Mouse (Mus musculus): ENCODE data around the gene Fshr.

DNA sequence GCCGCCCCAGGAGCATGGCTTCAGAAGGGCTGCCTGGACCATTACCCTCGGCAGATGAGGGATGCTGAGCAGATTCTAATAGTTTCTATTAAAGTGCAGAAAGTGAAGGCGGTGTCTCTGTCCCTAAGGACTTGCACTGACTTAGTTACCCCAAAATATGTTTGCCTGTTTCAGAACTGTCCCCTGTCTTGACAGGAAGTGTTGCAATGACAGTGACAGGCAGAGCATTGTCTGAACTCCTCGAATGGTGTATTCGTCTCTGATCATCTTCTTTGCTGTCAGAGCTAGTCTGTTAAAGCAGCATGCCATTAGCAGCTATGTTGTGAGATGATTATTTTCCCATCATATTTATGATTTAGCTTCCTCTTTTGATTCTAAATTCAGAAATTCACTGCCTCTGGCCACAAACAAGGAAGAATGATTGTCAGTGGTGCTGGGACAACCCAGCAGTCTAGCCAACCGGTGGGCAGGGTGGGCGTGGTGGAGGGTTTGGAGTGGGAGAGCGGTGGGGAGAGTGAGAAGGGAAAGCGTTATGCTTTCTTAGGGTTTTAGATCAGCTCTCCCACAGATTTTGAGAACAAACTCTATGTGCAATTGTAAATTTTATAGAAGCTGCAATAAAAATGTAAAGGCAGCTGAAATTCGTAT, 219.6 kb downstream of the Fshr start:
- TF ChIP-seq ZC3H11A (IDR thresholded peaks at IDR 0.05; ENCODE audit: borderline replicate concordance, low read depth, low read length) (no peak), HCFC1 (IDR thresholded peaks at IDR 0.05; ENCODE audit: borderline replicate concordance, insufficient read depth, low read length) (no peak), MAFK (IDR thresholded peaks at IDR 0.05; ENCODE audit: insufficient read depth, low read depth, low read length) (no peak), ZNF384 (IDR thresholded peaks at IDR 0.05; ENCODE audit: low read depth, low read length) (no peak)

Measured in ES-E14 (cell line).